Mouse (Mus musculus) embryonic stem cell, embryonic (primary cell): ENCODE data around the gene Phyhd1.

ENCODE experiments used
- CTCF ChIA-PET, 4 experiments: fragments of 300-600 bp in 2 of 4; fragments of 350-600 bp in 2 of 4; sonication (Branson Sonifier 250); formaldehyde crosslinking; loops; one replicate each; lab custom pipeline; 2022; ENCODE audit warnings: inconsistent platforms in 2 of 4; lab: Charles Lee
- POLR2A ChIA-PET, 4 experiments: fragments of 300-600 bp in 2 of 4; fragments of 350-600 bp in 2 of 4; sonication (Branson Sonifier 250); formaldehyde crosslinking; loops; one replicate each; lab custom pipeline; 2022; ENCODE audit warnings: antibody characterized with exemption in 4 of 4, inconsistent platforms in 1 of 4; lab: Charles Lee

Phyhd1 gene

DNA sequence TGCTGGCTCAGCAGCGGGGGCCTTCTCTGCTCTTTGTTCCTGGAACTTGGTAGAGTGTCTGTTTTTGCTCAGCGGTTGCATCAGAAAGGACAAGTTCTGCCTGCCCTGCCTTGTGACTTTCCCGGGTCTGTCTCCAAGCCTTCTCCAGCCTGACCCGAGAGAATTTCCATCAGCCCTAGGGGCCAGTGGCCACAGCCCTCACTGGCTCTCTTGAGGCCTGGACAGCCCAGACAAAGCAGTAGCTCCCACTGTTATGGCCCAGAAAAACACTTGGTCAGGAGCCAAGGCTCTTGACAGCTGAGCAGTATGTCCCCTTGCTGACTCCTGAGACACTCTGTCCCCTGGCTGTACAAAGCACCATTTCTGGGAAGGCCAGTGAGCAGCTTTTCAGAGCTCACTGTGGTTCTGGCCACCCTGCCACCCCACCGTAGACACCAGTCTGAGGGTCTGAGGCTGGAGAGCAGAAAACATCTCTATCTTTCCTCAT, at the start of gene Phyhd1:
Phyhd1 (plus strand) TSS at position 437 of the 487 bp plus-strand sequence.
- ChIA-PET POLR2A (interaction anchor here (0.6 to 8.8 kb wide), 43 partner anchors 8 to 620 kb away, joined by 3 to 85 read pairs (median 5); partner anchors contain the start of genes Endog (in 3 of the 4), Spout1 (in 3 of the 4), Kyat1 (in 2 of the 4) and Lrrc8a (in 2 of the 4)), CTCF (interaction anchor here in 1 of 4 experiments (1.5 kb wide), 1 partner anchor 23 kb away, joined by 3 read pairs; no protein-coding TSS in a partner anchor)

DNA sequence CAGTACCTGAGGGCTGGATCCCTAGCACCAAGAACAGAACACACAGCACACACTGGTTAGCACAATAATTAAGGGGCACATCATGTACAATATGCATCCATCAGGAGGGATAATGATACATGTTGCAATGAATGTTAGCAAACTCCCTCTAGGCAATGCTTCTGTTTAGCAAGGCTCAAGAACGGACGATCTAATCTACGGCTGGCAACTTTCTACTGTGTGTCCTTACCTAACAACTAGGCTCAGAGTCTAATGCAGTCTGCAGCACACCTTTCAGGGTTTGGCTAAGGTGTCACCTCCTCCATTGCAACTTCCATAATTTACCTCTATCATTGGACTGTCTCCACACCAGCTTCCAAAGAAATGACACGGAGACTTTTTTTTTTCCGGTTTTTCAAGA, 49.7 kb upstream of the Phyhd1 start:
- ChIA-PET CTCF (no interaction called here), POLR2A (interaction anchor here in 2 of 4 experiments (0.7 to 1.7 kb wide), 4 partner anchors 8 to 21 kb away, joined by 3 read pairs; partner anchors contain the start of gene Lrrc8a (in 1 of the 2))

DNA sequence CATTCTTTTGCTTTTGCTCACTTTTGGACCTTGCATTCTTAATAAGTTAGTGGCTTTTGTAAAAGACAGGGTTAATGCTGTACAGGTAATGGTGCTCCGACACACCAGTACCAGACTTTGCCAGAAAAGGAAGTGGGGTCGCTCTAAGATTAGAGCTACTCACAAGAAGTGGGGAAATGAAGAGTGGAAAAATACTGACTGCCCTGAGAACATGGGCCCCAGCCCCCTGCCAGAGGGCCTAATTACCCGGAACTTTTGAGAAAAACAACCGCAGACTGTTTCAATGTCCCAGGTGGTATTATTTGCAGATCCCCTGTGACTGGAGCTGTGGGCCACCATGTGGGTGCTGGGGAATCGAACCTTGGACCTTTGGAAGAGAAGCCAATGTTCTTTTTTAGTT, 30.4 kb upstream of the Phyhd1 start:
- ChIA-PET CTCF (no interaction called here), POLR2A (interaction anchor here in 2 of 4 experiments (0.9 to 8.2 kb wide), 10 partner anchors 9 to 75 kb away, joined by 3 to 66 read pairs (median 7); partner anchors contain the start of genes Kyat1 (in 2 of the 2), Endog (in 1 of the 2) and Phyhd1 (in 1 of the 2))

DNA sequence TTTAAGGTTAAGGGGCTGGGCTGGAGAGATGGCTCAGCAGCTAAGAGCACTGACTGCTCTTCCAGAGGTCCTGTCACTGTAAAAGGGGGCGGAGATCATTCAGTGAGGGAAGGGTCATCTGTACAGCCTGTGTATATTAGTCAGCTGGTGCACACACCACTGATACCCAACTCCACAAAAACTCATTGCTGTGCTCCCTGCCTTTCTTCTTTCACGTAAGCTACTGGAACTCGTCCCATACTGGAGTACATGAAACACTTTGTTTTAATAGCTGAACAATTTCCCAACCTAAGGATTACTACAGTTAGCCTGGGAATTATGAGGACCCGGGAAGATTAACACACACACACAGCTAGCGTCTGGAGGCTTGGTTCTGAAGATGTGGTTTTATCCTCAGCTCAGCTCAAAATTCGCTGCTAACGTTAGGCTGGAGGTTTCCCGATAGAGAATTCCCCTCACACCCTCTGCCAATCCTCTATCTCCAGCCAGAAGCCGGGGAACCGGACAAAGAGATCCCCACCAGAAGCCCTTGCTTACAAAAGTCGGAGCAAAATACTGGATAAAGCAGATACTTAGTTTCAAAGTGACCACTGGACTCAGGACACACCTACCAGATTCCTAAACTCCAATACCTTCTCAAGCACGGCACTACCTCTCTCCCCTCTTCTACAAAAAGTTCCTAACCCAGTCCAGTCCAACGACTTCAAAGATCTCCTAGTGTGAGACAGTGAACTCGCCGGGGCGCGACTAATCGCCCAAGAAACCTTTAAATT, 29.4 kb upstream of the Phyhd1 start:
- ChIA-PET POLR2A (interaction anchor here (0.6 to 8.2 kb wide), 49 partner anchors 10 to 571 kb away, joined by 3 to 66 read pairs (median 4); partner anchors contain the start of genes Endog (in 2 of the 4), Kyat1 (in 2 of the 4), Phyhd1 (in 2 of the 4) and Spout1 (in 2 of the 4)), CTCF (interaction anchor here in 3 of 4 experiments (0.6 to 2.2 kb wide), 6 partner anchors 17 to 75 kb away, joined by 3 to 5 read pairs (median 4); partner anchors contain the start of gene Spout1 (in 1 of the 3))

DNA sequence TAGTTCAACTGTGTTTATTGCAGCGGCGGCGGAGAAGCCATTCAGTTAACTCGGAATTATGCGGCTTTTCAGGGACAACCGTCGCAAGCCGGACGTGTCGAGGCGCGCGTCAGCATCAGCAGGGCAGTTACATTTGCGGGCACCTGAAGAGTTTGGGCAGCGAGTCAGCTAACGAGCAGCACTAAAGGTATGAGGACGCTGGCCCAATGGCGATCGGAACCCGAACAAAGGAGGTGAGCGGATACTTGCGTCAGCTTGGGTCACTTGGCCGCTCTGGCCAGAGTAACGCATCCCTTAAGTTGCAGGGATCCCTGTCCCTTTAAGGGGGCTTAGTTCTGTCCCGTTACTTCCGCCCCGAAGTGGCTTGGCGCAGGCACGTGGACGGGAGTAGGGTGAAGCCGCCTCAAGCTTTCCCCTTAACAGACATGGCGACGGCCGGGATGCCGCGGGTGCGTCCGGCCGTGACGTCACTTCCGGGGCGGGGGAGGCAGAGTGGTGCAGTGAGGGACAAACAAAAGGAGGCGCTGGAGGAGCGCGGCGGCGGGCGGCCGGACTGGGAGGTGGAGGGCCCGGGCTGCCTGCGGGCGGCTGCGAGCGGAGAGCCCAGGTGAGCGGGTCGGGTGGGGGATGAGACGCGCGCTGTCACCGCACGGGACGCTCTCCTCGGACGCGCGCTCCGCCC, 28.7 kb upstream of the Phyhd1 start, which contains the start of gene Lrrc8a:
Lrrc8a (plus strand) TSS at position 517 of the 682 bp plus-strand sequence.
- POLR2A ChIA-PET = interaction anchor here (0.6 to 8.2 kb wide), 48 partner anchors 14 to 1055 kb away, joined by 3 to 66 read pairs (median 4); partner anchors contain the start of genes Kyat1 (in 2 of the 4), Phyhd1 (in 2 of the 4), Dolk (in 1 of the 4) and Dolpp1 (in 1 of the 4)
- CTCF ChIA-PET = interaction anchor here in 3 of 4 experiments (0.6 to 2.2 kb wide), 7 partner anchors 16 to 76 kb away, joined by 3 to 5 read pairs (median 4); partner anchors contain the start of gene Spout1 (in 1 of the 3)

- CTCF ChIA-PET = interaction anchor here in 2 of 4 experiments (0.8 to 2.2 kb wide), 7 partner anchors 16 to 76 kb away, joined by 3 to 5 read pairs (median 4); partner anchors contain the start of gene Spout1 (in 1 of the 2)
- POLR2A ChIA-PET = interaction anchor here (0.6 to 8.2 kb wide), 40 partner anchors 13 to 682 kb away, joined by 3 to 66 read pairs (median 4); partner anchors contain the start of genes Phyhd1 (in 3 of the 4), Kyat1 (in 2 of the 4), Dolk (in 1 of the 4) and Dolpp1 (in 1 of the 4)
Observed at GRCm38 (mm10) chr2:30237881-30238280, 28.1 kb upstream of the Phyhd1 start.

GRCm38 (mm10) chr2:30238906-30239465, 27.0 kb upstream of the Phyhd1 start:
- ChIA-PET POLR2A (interaction anchor here in 3 of 4 experiments (0.6 to 8.2 kb wide), 14 partner anchors 12 to 153 kb away, joined by 3 to 66 read pairs (median 7); partner anchors contain the start of genes Kyat1 (in 2 of the 3), Phyhd1 (in 2 of the 3), Dolpp1 (in 1 of the 3) and Endog (in 1 of the 3)), CTCF (interaction anchor here in 1 of 4 experiments (0.6 to 1.1 kb wide), 2 partner anchors 23 to 235 kb away, joined by 3 to 4 read pairs; no protein-coding TSS in a partner anchor)

DNA sequence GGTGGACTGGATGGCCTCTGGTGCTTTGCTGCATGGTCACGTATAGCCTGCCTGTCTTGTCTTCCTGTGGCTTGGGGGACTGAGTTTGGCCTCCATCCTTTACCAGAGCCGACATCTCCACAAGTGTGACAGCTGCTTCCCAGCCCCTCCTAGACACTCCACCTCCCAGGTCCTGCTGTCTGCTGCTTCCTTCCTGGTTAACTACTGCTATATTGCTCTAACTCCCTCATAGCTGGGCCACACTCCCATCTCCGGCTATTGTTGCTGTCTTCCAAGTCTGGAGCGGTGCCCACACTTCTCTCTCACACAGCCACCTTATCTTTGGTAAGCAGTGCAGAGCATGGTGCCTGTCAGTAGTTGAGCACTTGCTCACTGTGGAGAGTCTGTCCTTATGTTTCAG, 26.2 kb upstream of the Phyhd1 start:
- ChIA-PET POLR2A (interaction anchor here in 2 of 4 experiments (1.0 to 8.2 kb wide), 4 partner anchors 8 to 107 kb away, joined by 3 to 66 read pairs (median 22); no protein-coding TSS in a partner anchor), CTCF (no interaction called here)

DNA sequence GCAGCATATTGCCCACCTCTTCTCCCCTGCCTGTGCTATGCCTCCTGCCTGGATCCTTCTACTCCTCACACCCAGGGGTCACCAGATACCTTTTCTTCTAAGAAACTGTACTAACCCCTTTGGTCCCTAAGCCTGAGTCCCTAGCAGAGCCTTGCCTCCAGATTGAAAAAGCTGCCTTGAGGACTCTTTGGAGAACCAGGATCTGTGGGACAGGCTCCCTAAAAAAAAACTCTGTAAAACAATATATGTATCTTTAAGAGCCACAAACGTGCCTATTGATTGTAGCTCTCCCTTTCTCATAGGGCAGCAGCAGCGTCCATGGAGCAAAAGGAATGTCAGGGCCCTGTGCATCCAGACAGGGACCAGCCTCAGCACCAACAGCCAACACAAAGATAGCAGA, 25.7 kb upstream of the Phyhd1 start, which contains the start of gene Gm28035:
Gm28035 (plus strand) TSS at position 301 of the 400 bp plus-strand sequence.
- POLR2A ChIA-PET = interaction anchor here in 2 of 4 experiments (0.6 to 8.2 kb wide), 7 partner anchors 8 to 432 kb away, joined by 3 to 66 read pairs (median 4); partner anchors contain the start of gene Spout1 (in 1 of the 2)
- CTCF ChIA-PET = interaction anchor here in 1 of 4 experiments (1.0 kb wide), 1 partner anchor 101 kb away, joined by 3 read pairs; no protein-coding TSS in a partner anchor

- POLR2A ChIA-PET = interaction anchor here (0.5 to 8.2 kb wide), 27 partner anchors 9 to 153 kb away, joined by 3 to 66 read pairs (median 4); partner anchors contain the start of genes Endog (in 3 of the 4), Phyhd1 (in 3 of the 4), Kyat1 (in 1 of the 4) and Spout1 (in 1 of the 4)
- CTCF ChIA-PET = interaction anchor here in 2 of 4 experiments (1.0 to 1.6 kb wide), 4 partner anchors 24 to 199 kb away, joined by 3 to 5 read pairs (median 4); partner anchors contain the start of genes Kyat1 (in 1 of the 2) and Phyhd1 (in 1 of the 2)
Observed at GRCm38 (mm10) chr2:30242509-30242908, 23.5 kb upstream of the Phyhd1 start.

DNA sequence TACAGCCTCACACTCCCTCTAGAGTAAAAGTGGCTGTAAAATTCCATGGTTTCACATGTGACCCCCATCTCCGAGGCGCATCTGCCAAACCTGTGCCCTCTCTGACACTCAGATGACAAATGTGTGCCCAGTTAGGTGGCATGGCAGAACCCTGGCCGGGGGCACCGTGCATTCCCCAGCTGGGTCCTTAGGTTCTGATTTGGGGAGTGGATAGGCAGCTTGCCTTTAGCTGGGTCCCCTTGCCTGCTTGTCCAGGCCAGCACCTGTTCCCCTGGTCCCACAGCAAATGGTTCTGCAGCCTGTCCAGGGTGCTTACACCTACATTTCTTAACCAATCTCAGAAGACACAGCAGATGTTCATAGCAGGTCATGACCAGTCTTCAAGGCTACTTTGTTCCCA, 22.6 kb upstream of the Phyhd1 start:
- ChIA-PET CTCF (interaction anchor here in 2 of 4 experiments (1.6 kb wide), 2 partner anchors 40 to 198 kb away, joined by 4 to 5 read pairs; no protein-coding TSS in a partner anchor), POLR2A (interaction anchor here in 3 of 4 experiments (0.7 to 8.2 kb wide), 22 partner anchors 9 to 169 kb away, joined by 3 to 66 read pairs (median 5); partner anchors contain the start of genes Phyhd1 (in 2 of the 3), Endog (in 1 of the 3), Kyat1 (in 1 of the 3) and Spout1 (in 1 of the 3))

DNA sequence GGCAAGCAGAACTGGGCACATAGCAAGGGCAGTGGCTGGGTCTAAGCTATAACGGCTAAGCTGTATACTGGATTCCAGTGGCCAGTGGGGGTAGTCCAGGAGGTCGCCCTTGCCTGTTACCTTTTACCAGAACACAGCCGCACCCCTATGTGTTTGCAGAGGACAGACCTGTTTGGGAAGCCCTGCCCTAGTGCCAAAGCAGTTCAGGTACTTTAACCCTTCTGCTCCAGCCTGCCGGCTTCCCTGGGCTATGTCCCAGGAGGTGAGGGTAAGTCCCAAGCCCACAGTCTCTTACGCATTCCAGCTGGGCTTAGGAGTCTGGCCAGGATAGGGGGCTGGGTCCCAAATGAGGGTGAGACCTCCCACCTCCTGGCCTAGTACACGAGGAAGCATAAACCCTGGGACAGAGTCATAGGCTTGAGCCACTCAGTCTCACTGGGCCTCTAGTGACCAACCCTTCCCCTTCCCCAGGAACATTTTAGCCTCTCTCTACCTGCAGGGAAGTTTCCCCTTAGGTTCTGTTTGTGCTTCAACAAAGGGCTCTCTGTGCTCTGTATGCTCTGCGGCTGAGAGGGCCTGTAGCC, 21.3 kb upstream of the Phyhd1 start:
- CTCF ChIA-PET = interaction anchor here in 2 of 4 experiments (1.1 to 1.6 kb wide), 2 partner anchors 27 to 42 kb away, joined by 4 read pairs; no protein-coding TSS in a partner anchor
- POLR2A ChIA-PET = interaction anchor here in 2 of 4 experiments (0.9 to 5.6 kb wide), 17 partner anchors 8 to 184 kb away, joined by 3 to 41 read pairs (median 4); partner anchors contain the start of genes Endog (in 2 of the 2), Kyat1 (in 1 of the 2), Miga2 (in 1 of the 2) and Phyhd1 (in 1 of the 2)

GRCm38 (mm10) chr2:30247036-30247435, 19.0 kb upstream of the Phyhd1 start:
- ChIA-PET POLR2A (interaction anchor here in 2 of 4 experiments (0.6 to 1.5 kb wide), 4 partner anchors 9 to 42 kb away, joined by 3 to 5 read pairs (median 4); partner anchors contain the start of gene Kyat1 (in 1 of the 2)), CTCF (no interaction called here)

- CTCF ChIA-PET = interaction anchor here in 2 of 4 experiments (0.6 to 1.3 kb wide), 2 partner anchors 44 to 629 kb away, joined by 4 read pairs; no protein-coding TSS in a partner anchor
- POLR2A ChIA-PET = interaction anchor here in 2 of 4 experiments (0.6 to 1.5 kb wide), 8 partner anchors 7 to 505 kb away, joined by 3 to 5 read pairs (median 3); partner anchors contain the start of genes Endog (in 1 of the 2), Gm28035 (in 1 of the 2) and Kyat1 (in 1 of the 2)
Observed at GRCm38 (mm10) chr2:30247681-30248080, 18.3 kb upstream of the Phyhd1 start.

DNA sequence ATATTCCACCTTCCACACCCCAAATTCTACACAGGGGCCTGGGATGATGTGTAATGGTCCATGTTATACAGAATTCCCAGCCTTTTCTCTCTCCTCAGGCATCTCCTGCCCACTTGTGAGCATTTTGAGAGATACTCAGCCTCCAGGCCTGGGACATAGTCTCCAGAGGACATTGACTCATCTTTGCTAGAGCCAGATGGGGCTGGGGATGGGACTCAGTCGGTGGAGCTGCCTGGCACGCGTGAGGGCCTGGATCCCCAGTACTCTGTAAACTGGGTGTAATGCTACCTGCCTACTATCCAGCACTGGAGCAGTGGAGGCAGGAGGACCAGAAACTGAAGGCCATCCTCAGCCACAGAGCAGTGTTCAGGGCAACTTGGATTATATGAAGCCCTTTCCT, 16.8 kb upstream of the Phyhd1 start:
- CTCF ChIA-PET = no interaction called here
- POLR2A ChIA-PET = interaction anchor here in 1 of 4 experiments (1.1 to 7.0 kb wide), 2 partner anchors 15 to 39 kb away, joined by 3 to 85 read pairs; partner anchors contain the start of gene Phyhd1
